Mouse (Mus musculus): Measurements from ENCODE around the gene Tbc1d1.
A peak's percentile ranks its signal among the peaks of the same experiment; 100 is the strongest.

Tbc1d1 gene

GRCm38 (mm10) chr5:64285289-64285688, 129.2 kb downstream of the Tbc1d1 start:
- DNase-seq: no peak

GRCm38 (mm10) chr5:64285851-64286250, 129.7 kb downstream of the Tbc1d1 start:
- no peak for DNase-seq

- no peak for DNase-seq
Observed at GRCm38 (mm10) chr5:64287287-64287686, 131.2 kb downstream of the Tbc1d1 start.

- DNase-seq: no peak
Observed at GRCm38 (mm10) chr5:64288031-64288928, 132.2 kb downstream of the Tbc1d1 start.

GRCm38 (mm10) chr5:64289202-64290060, 133.3 kb downstream of the Tbc1d1 start:
- DNase-seq: peak; percentile 72 to 77

GRCm38 (mm10) chr5:64290061-64290345, 133.9 kb downstream of the Tbc1d1 start:
- no peak for DNase-seq

GRCm38 (mm10) chr5:64291657-64292056, 135.6 kb downstream of the Tbc1d1 start:
- DNase-seq: no peak

GRCm38 (mm10) chr5:64295621-64296020, 139.5 kb downstream of the Tbc1d1 start:
- no peak for DNase-seq

- no peak for DNase-seq
Observed at GRCm38 (mm10) chr5:64296328-64296727, 140.2 kb downstream of the Tbc1d1 start.

GRCm38 (mm10) chr5:64297100-64297499, 141.0 kb downstream of the Tbc1d1 start:
- DNase-seq: no peak

GRCm38 (mm10) chr5:64298331-64299036, 142.4 kb downstream of the Tbc1d1 start:
- no peak for DNase-seq

GRCm38 (mm10) chr5:64299508-64300324, 143.6 kb downstream of the Tbc1d1 start:
- DNase-seq: no peak

- DNase-seq: no peak
Observed at GRCm38 (mm10) chr5:64301246-64301645, 145.1 kb downstream of the Tbc1d1 start.

- no peak for DNase-seq
Observed at GRCm38 (mm10) chr5:64307289-64307688, 151.2 kb downstream of the Tbc1d1 start.

- DNase-seq: no peak
Observed at GRCm38 (mm10) chr5:64312295-64312694, 156.2 kb downstream of the Tbc1d1 start.

- DNase-seq: no peak
Observed at GRCm38 (mm10) chr5:64313481-64313880, 157.4 kb downstream of the Tbc1d1 start.

- no peak for DNase-seq
Observed at GRCm38 (mm10) chr5:64314288-64315052, 158.4 kb downstream of the Tbc1d1 start.

- DNase-seq: no peak
Observed at GRCm38 (mm10) chr5:64315088-64315487, 159.0 kb downstream of the Tbc1d1 start.

GRCm38 (mm10) chr5:64323286-64323685, 167.2 kb downstream of the Tbc1d1 start:
- DNase-seq: no peak

GRCm38 (mm10) chr5:64324353-64324752, 168.2 kb downstream of the Tbc1d1 start:
- DNase-seq: no peak

- DNase-seq: no peak
Observed at GRCm38 (mm10) chr5:64324920-64325319, 168.8 kb downstream of the Tbc1d1 start.
